Mouse (Mus musculus) heart, postnatal 0 days (tissue): ENCODE data around the gene Agap1.

Experiments used
- CTCF ChIP-seq: IDR thresholded peaks from 2 replicates; pipeline ENCODE4 v1.5.1; 2016; ENCODE audit warnings: antibody characterized with exemption, control low read depth, low read depth
- EP300 ChIP-seq: IDR thresholded peaks from 2 replicates; pipeline ENCODE4 v1.6.1; 2016; ENCODE audit warnings: antibody characterized with exemption, low read depth

DNA sequence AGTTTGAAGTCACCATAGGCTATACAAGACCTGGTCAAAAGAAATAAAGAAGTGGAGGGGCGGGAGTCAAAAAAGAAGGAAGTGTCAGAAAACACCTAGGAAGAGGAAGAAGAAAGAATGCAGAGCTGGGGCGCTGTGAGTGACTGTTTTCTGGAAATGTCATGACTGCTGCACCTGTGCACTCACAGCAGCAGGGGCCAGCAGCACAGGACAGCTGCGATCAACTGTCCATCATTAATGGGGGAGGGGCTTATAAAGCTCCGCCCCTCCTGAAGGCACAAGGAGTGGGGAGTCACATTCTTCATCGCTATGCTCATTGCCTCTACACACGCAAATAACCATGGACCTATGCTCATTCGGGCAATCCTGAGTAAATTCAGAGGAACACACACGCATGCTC lies 46.6 kb upstream of the Agap1 start:
- TF ChIP-seq CTCF (no peak), EP300 (no peak)
